8 mouse cellular contexts compared by ENCODE assay signal in the genomic region with DNA sequence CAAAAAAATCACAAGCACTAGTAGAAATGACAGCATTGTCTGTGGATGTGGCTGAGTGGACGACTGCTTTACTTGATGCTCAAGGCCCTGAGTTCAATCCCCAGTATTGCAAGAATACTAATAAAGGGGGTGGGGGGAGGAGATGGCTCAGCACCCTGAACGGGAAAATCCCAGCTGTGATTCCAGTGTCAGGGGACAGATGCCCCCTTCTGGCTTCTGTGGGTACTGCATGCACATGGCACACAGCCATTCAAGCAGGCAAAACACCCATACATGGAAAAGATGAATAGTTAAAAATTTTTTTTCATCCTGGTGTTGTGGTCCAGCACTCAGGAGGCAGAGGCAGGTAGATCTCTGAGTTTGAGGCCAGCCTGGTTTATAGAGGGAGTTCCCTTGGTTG. TPM values are rescaled to one million over a fixed set of nuclear protein-coding genes. Genes with fewer than 3 reads are reported as not detected.
DNase-seq lines count a peak whose midpoint lies in the region; ATAC-seq and TF ChIP-seq lines count a peak whose summit lies in the region.
"Had no signal": no experiment of that assay in that cellular context is flagged by ENCODE, and none has a peak within 500 bp of the region (broad histone marks: within the 10 kb centered on the region; RNA-seq: fewer than 3 reads in every experiment).

No protein-coding gene starts in this region.

- no peaks in the 10 kb centered on the region for H3K36me3 ChIP-seq in intestine, postnatal 0 days (ENCODE audit: control insufficient read depth, insufficient read depth)
- no peaks in the 10 kb centered on the region for H3K36me3 ChIP-seq in intestine, embryonic 16.5 days (ENCODE audit: control insufficient read depth, insufficient read depth, low read length)
- H3K36me3 ChIP-seq: embryonic facial prominence, embryonic 12.5 days had no signal

- TF ChIP-seq POLR2A in olfactory bulb, adult 2 months (IDR thresholded peaks at IDR 0.05; ENCODE audit: insufficient read depth, low read depth, low read length), result no peak

- DNase-seq in 3T3-L1 (ENCODE audit: low read depth, low spot score), result peak; percentile 55
- peak; percentile 59 for DNase-seq in CD4-positive, CD25-positive, alpha-beta regulatory T cell, adult 2 months (ENCODE audit: low read depth, low spot score)
- peak; percentile 52 to 69 for DNase-seq in cerebellum, postnatal 4 days (ENCODE audit: low spot score in 2 of 2)
- no peak for DNase-seq in adrenal gland, postnatal 25 days

- H3K27ac ChIP-seq in intestine, postnatal 0 days (ENCODE audit: low read depth, low read length), result no peak overlapping the region
- no peak overlapping the region for H3K27ac ChIP-seq in intestine, embryonic 16.5 days (ENCODE audit: low read length)
- H3K27ac ChIP-seq in olfactory bulb, adult 2 months (ENCODE audit: insufficient read depth, low read depth, low read length), result no peak overlapping the region
- H3K27ac ChIP-seq: embryonic facial prominence, embryonic 12.5 days had no signal

- WGBS in intestine, postnatal 0 days, result 55% methylated on average over 2 of the region's 2 CpGs
- WGBS in intestine, embryonic 16.5 days, result 52% methylated on average over 2 of the region's 2 CpGs
- WGBS in olfactory bulb, adult 2 months, result 41% methylated on average over 2 of the region's 2 CpGs

- H3K4me1 ChIP-seq in intestine, postnatal 0 days (replicated peaks; ENCODE audit: control insufficient read depth, insufficient read depth, low read length), result no peaks in the 10 kb centered on the region
- no peaks in the 10 kb centered on the region for H3K4me1 ChIP-seq in intestine, embryonic 16.5 days (ENCODE audit: control insufficient read depth, insufficient read depth, low read length)
- no peaks in the 10 kb centered on the region for H3K4me1 ChIP-seq in olfactory bulb, adult 2 months (ENCODE audit: control insufficient read depth, insufficient read depth, low read length)
- H3K4me1 ChIP-seq: embryonic facial prominence, embryonic 12.5 days had no signal

- no peak overlapping the region for H3K4me3 ChIP-seq in intestine, postnatal 0 days (ENCODE audit: low read depth, low read length)
- no peak overlapping the region for H3K4me3 ChIP-seq in intestine, embryonic 16.5 days (ENCODE audit: low read length)
- no peak overlapping the region for H3K4me3 ChIP-seq in olfactory bulb, adult 2 months (ENCODE audit: insufficient read depth, low read depth, low read length)
- H3K4me3 ChIP-seq: embryonic facial prominence, embryonic 12.5 days had no signal

- H3K9ac ChIP-seq in intestine, postnatal 0 days (ENCODE audit: low read depth, low read length), result no peak overlapping the region
- H3K9ac ChIP-seq in intestine, embryonic 16.5 days (ENCODE audit: low read depth, low read length), result no peak overlapping the region
- H3K9ac ChIP-seq: embryonic facial prominence, embryonic 12.5 days had no signal

- peaks cover 7% of the 10 kb centered on the region for H3K27me3 ChIP-seq in intestine, postnatal 0 days (replicated peaks; ENCODE audit: control insufficient read depth, insufficient read depth, low read length)
- peaks cover 7% of the 10 kb centered on the region; the same call in 1 of the 2 replicates for H3K27me3 ChIP-seq in intestine, embryonic 16.5 days (replicated peaks; ENCODE audit: control insufficient read depth, insufficient read depth, low read length)

- no peaks in the 10 kb centered on the region for H3K9me3 ChIP-seq in intestine, postnatal 0 days (ENCODE audit: control insufficient read depth)
- no peaks in the 10 kb centered on the region for H3K9me3 ChIP-seq in intestine, embryonic 16.5 days (ENCODE audit: control insufficient read depth, low read length)

- TF ChIP-seq CTCF in intestine, postnatal 0 days (IDR thresholded peaks at IDR 0.05; ENCODE audit: low read depth), result peak; percentile 70
- TF ChIP-seq CTCF in olfactory bulb, adult 2 months (IDR thresholded peaks at IDR 0.05; ENCODE audit: insufficient read depth, low read depth, low read length), result peak; percentile 26; the same call in 1 of the 2 replicates

- no peak for ATAC-seq in intestine, postnatal 0 days
- ATAC-seq in intestine, embryonic 16.5 days, result no peak

- H3K4me2 ChIP-seq in intestine, postnatal 0 days (replicated peaks; ENCODE audit: low read depth), result no peak overlapping the region
- H3K4me2 ChIP-seq in intestine, embryonic 16.5 days (ENCODE audit: low read depth, low read length), result no peak overlapping the region
- H3K4me2 ChIP-seq: embryonic facial prominence, embryonic 12.5 days had no signal

RNA-seq across cellular contexts. Expression of gene T, which starts 10.9 kb away (rescaled TPM):
- polyA plus RNA-seq in intestine, postnatal 0 days (2015; fragmentation: Nextera tagmentation; extraction: Ambion mirVana), result 0.12 TPM in 1 of 2 replicates, not detected in the other
- polyA plus RNA-seq in intestine, embryonic 16.5 days (2015; fragmentation: Nextera tagmentation; extraction: Ambion mirVana), result 0.17 and 0.23 TPM in 2 replicates
- not detected in 2 replicates for polyA plus RNA-seq in olfactory bulb, adult 2 months (2012; ENCODE audit: insufficient read depth, insufficient read length, low replicate concordance, missing spikeins)
- not detected in 2 replicates for total RNA-seq in adrenal gland, postnatal 25 days (2021)
